Mouse (Mus musculus) forebrain, embryonic 15.5 days (tissue): ENCODE measurements at regions not wholly inside any gene's neighbourhood (a gene's known extent, or its start where the extent isn't known, plus 50 kb on each side); places are given as distances from the start of the nearest gene placed in this dataset.

ENCODE experiments used
- ATAC-seq: fragments of 200-750 bp; cut with Nextera tagmentation; replicated peaks from 2 replicates; pipeline ENCODE4 v1.8.0; 2017; ENCODE audit warnings: mild to moderate bottlenecking, moderate TSS enrichment, moderate library complexity
- H3K27ac ChIP-seq: fragments of 300-500 bp; sonication (generic); replicated peaks from 2 replicates; pipeline ENCODE4 v1.5.1; 2015; ENCODE audit warnings: mild to moderate bottlenecking, inconsistent platforms
- H3K27me3 ChIP-seq: fragments of 300-500 bp; sonication (generic); 2 replicates; pipeline ENCODE4 v1.6.1; 2015; ENCODE audit warnings: inconsistent platforms
- H3K36me3 ChIP-seq: fragments of 300-500 bp; sonication (generic); 2 replicates; pipeline ENCODE4 v1.6.1; 2015; ENCODE audit warnings: mild to moderate bottlenecking, inconsistent platforms
- H3K4me1 ChIP-seq: fragments of 300-500 bp; sonication (generic); 2 replicates; pipeline ENCODE4 v1.6.1; 2015; ENCODE audit warnings: inconsistent platforms
- H3K4me2 ChIP-seq: fragments of 300-500 bp; sonication (generic); replicated peaks from 2 replicates; pipeline ENCODE4 v1.6.1; 2015; ENCODE audit warnings: mild to moderate bottlenecking, inconsistent platforms
- H3K4me3 ChIP-seq: fragments of 300-500 bp; sonication (generic); 2 replicates; pipeline ENCODE4 v1.5.1; 2015; ENCODE audit warnings: mild to moderate bottlenecking, inconsistent platforms
- H3K9ac ChIP-seq: fragments of 300-500 bp; sonication (generic); replicated peaks from 2 replicates; pipeline ENCODE4 v1.6.1; 2015; ENCODE audit warnings: mild to moderate bottlenecking, inconsistent platforms
- H3K9me3 ChIP-seq: fragments of 300-500 bp; sonication (generic); 2 replicates; pipeline ENCODE4 v1.6.1; 2016; ENCODE audit warnings: inconsistent platforms
- WGBS: fragments of 180-500 bp; shearing (Covaris S2); methylation state at CpG from one replicate; pipeline ENCODE4 v1.1.7; 2015; ENCODE audit warnings: mixed read lengths; 5-methylcytosine and 5-hydroxymethylcytosine counted together

DNA sequence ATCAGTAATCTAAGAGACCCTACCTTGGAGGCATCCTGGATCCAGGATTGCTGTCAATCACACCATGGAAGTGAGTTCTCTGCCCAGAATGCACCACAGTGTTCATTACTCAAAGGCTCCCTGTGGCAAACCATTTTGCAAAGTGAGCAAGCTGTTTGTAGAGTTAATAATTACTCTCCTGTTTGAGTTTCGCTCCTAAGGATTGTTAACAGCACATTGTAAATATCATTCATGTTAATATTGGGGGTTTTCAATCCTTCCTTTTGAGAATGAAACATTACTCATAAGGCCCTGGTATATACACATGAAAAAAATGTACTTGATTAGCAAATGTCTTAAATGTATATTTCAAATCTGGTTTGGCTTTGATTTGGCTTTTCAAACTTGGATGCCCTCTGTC, 58.1 kb upstream of the Clstn2 start:
- H3K4me1 ChIP-seq = no peaks in the 10 kb centered on the region
- H3K4me3 ChIP-seq = no peak overlapping the region
- no peak for ATAC-seq
- no peak overlapping the region for H3K9ac ChIP-seq
- 85% methylated on average over 1 of the region's 1 CpGs for WGBS
- no peaks in the 10 kb centered on the region for H3K36me3 ChIP-seq
- H3K4me2 ChIP-seq = no peak overlapping the region
- no peak overlapping the region for H3K27ac ChIP-seq
- no peaks in the 10 kb centered on the region for H3K9me3 ChIP-seq
- H3K27me3 ChIP-seq = no peaks in the 10 kb centered on the region

DNA sequence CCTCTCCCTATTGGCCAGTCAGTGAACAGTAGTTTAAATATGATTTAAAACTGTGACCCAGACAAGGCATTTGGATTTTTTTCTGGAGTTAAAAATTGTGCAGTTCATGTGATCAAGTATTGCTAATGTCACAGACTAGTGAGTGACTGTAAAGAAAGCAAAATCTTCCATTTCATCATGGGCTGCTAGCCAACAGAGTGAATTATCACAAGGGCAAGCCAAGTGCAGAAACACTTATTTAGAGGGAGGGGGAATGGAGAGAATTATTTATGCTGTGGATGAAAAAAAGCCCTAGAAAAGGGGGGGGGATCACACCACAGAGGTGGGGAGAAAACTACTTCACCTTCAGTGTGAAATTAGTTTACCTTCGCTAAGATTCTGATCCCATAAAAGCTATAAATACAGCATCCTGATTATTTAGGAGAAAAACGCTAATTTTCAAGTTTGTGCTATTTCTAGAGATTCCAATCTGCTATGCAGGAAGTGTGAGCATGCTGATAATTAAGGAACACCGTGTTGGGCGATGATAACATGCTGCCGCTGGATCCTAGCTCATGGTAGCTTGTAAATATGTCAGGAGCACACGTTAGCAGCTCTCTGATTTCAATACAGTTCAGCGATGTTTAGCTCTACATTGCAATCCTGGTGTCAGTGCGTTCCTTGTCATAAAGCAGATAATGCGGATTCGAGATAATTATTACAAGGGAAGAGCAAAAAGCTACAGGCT, 62.2 kb upstream of the Clstn2 start:
- Histone ChIP-seq H3K4me3 (no peak overlapping the region), H3K27me3 (no peaks in the 10 kb centered on the region), H3K4me2 (no peak overlapping the region), H3K9me3 (no peaks in the 10 kb centered on the region), H3K4me1 (no peaks in the 10 kb centered on the region), H3K36me3 (no peaks in the 10 kb centered on the region), H3K27ac (peak overlapping the region; percentile 42), H3K9ac (no peak overlapping the region)
- 64% methylated on average over 10 of the region's 10 CpGs for WGBS
- ATAC-seq = peak; percentile 53; the same call in 1 of the 2 replicates

DNA sequence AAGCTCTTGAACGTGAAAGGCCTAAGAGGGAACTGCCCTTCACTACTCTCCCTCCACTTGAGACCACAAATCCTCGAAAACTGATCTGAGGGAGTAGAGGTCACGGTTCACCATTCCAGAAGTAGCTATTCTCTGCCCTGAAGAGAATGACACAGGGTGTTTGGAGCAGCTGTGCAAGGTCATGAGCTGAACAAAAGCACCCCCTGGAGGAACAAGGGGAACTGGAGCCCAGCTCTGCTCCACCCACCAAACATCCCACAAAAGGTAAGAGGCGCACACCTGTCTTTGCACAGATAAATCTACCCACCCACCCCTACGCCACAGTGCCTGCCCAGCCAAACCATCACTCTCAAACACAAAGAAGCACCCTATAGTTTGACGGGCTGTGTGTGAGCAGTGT, 90.4 kb upstream of the Clstn2 start:
- no peak overlapping the region for H3K9ac ChIP-seq
- WGBS = 68% methylated on average over 6 of the region's 6 CpGs
- no peak overlapping the region for H3K4me2 ChIP-seq
- no peak overlapping the region for H3K27ac ChIP-seq
- no peak for ATAC-seq
- no peaks in the 10 kb centered on the region for H3K4me1 ChIP-seq
- no peak overlapping the region for H3K4me3 ChIP-seq
- no peaks in the 10 kb centered on the region for H3K36me3 ChIP-seq
- no peaks in the 10 kb centered on the region for H3K9me3 ChIP-seq
- no peaks in the 10 kb centered on the region for H3K27me3 ChIP-seq

DNA sequence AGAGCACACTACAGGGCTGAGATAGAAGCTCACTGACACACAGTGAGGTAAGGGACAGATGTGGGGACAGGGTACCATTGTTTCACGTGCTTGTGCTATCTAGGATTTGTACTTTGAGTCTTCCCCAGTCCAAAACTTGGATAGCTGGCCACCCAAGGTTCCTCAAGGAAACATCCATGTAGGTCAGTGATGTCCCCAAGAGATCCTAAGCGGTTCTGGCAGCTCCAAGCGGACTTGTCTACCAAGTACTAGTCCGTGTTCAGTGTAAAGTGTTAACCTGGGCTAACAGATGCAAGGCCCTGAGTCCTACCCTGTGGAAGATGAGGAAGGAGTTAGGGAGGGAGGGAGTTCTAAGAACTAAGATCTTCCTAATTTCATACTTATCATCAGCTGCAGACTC, 96.6 kb upstream of the Clstn2 start:
- no peaks in the 10 kb centered on the region for H3K27me3 ChIP-seq
- no peak overlapping the region for H3K4me3 ChIP-seq
- H3K27ac ChIP-seq = no peak overlapping the region
- H3K9ac ChIP-seq = no peak overlapping the region
- H3K9me3 ChIP-seq = no peaks in the 10 kb centered on the region
- H3K4me2 ChIP-seq = no peak overlapping the region
- 89% methylated on average over 4 of the region's 4 CpGs for WGBS
- ATAC-seq = no peak
- no peaks in the 10 kb centered on the region for H3K4me1 ChIP-seq
- no peaks in the 10 kb centered on the region for H3K36me3 ChIP-seq

DNA sequence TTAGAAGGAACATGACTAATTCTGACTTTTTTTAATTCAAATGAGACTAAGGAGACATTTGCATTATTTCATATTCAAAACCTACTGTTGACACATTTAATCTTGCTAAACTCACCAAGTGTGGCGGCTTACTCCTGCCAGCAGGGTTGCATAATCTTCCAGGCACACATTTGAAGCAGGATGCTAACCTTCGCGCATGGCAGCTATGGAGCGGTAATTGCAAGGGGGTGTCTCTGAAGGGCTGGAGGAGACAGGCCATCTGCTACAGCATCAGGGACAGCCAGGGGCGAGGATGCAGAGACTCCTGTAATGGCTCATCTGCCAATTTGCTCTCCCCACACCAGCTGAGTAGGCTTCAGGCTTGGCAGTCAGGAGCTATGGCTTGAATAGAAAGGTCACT, 97.9 kb upstream of the Clstn2 start:
- ATAC-seq = peak; percentile 92

DNA sequence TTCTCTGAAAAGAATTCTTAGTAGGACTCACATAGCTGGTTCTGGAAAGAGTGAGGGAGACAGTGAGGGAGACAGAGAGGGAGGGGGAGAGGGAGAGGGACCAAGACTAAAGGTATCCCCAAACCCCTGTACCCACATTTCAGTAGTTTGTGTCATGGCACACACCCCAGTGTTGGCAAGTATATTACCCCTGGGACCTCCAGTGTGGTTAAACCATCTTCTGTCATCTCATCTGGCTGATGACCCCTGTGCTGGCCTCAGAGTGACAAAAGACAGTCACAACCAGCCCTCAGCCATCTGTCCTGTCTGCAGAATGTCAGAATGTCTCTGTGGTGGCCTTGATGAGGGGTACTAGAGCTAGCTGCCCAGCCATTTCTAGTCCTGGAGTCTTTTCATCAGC, 107.6 kb upstream of the Clstn2 start:
- no peak for ATAC-seq
- no peaks in the 10 kb centered on the region for H3K4me1 ChIP-seq
- H3K9ac ChIP-seq = no peak overlapping the region
- no peaks in the 10 kb centered on the region for H3K9me3 ChIP-seq
- H3K27me3 ChIP-seq = no peaks in the 10 kb centered on the region
- no peak overlapping the region for H3K4me2 ChIP-seq
- no peak overlapping the region for H3K27ac ChIP-seq
- H3K36me3 ChIP-seq = no peaks in the 10 kb centered on the region
- H3K4me3 ChIP-seq = no peak overlapping the region

More for the DNA sequence above, 97.9 kb upstream of the Clstn2 start:
- Histone ChIP-seq H3K36me3 (no peaks in the 10 kb centered on the region), H3K27me3 (no peaks in the 10 kb centered on the region), H3K4me2 (no peak overlapping the region), H3K9me3 (no peaks in the 10 kb centered on the region), H3K4me1 (no peaks in the 10 kb centered on the region), H3K9ac (no peak overlapping the region), H3K27ac (peak overlapping the region; percentile 48; the same call in 1 of the 2 replicates), H3K4me3 (no peak overlapping the region)
- WGBS = 67% methylated on average over 5 of the region's 5 CpGs

DNA sequence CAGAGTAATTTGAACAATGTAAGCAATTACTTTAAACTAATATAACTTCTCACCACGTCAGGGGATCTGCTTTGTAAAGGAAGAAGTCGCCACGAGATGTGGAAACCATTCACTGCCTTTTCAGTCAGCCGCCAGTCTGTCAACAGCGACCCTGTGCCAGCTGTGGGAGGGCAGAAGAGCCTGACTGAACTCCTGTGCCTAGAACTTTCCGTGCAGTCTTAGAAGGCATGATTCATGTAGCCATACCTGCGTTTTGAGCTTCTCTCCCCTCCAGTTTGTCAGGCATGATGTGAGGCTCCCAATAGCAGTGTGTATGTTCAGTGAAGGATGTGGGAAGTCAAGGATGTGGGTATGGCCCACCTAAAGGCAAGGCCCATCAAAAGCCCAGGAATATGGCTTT, 109.1 kb upstream of the Clstn2 start:
- Histone ChIP-seq H3K27ac (no peak overlapping the region), H3K9ac (no peak overlapping the region), H3K9me3 (no peaks in the 10 kb centered on the region), H3K27me3 (no peaks in the 10 kb centered on the region), H3K36me3 (no peaks in the 10 kb centered on the region), H3K4me2 (no peak overlapping the region), H3K4me3 (no peak overlapping the region), H3K4me1 (no peaks in the 10 kb centered on the region)
- no peak for ATAC-seq
- 68% methylated on average over 7 of the region's 7 CpGs for WGBS

DNA sequence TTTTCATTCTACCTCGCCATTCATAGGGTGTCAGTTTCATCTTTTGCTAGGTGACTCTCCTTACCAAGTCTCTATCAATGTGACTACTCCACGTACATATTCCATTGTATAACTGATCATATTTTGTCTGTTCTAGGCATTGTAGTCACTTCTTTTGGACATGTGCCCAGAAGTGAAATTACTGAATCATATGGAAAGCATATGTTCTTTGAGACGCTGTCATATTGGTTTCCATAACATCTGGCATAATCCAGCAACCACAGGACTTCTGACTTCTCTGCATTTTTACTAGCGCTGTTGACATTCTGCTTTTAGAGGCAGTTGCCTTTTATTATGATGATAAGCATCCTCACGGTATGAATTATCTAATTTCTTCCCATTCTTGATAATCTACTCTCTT, 113.9 kb upstream of the Clstn2 start:
- no peaks in the 10 kb centered on the region for H3K27me3 ChIP-seq
- no peaks in the 10 kb centered on the region for H3K4me1 ChIP-seq
- H3K4me2 ChIP-seq = no peak overlapping the region
- no peak overlapping the region for H3K27ac ChIP-seq
- H3K4me3 ChIP-seq = no peak overlapping the region
- H3K9ac ChIP-seq = no peak overlapping the region
- H3K9me3 ChIP-seq = no peaks in the 10 kb centered on the region
- no peak for ATAC-seq
- 84% methylated on average over 5 of the region's 5 CpGs for WGBS
- no peaks in the 10 kb centered on the region for H3K36me3 ChIP-seq

DNA sequence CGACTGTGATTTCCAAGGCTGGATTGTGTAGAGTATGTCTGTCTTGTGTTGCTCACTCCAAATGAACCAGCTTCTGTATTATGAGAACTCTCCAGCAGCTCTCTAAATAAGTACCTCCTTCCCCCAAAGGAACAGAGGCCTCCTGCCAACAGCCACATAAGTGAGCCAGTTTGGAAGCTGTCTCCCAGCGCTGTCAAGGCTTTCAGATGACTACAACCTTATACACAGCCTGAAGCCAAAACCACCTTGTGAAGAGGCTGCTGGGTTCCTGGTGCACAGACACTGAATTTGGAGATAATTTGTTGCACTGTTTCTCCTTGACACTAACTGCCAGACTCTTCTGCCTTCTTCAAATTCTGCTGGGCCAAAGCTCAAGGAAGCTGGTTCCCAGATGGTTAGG, 125.4 kb upstream of the Clstn2 start:
- H3K36me3 ChIP-seq = no peaks in the 10 kb centered on the region
- WGBS = 77% methylated on average over 2 of the region's 2 CpGs

DNA sequence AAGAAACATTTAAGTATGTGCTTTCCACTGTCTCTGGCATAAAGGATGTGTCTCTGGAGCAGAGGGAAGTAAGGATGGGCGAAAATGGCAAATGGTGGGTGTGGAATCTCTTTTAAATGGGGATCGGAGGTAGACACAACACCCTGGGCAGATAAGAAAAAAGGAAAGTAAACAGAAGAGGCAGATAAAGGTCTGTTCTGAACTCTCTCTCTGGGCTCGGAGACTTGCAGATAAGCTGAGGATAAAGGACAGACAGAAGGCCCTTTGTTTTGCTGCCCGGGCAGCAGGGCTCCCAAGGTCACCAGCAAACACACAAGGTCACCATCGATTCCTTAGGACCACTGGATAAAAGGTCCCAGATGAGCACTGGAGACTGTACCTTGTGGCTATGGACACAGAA, 122.7 kb upstream of the Nmnat3 start:
- no peaks in the 10 kb centered on the region for H3K27me3 ChIP-seq
- no peaks in the 10 kb centered on the region for H3K9me3 ChIP-seq
- H3K4me1 ChIP-seq = no peaks in the 10 kb centered on the region
- ATAC-seq = no peak
- H3K4me3 ChIP-seq = no peak overlapping the region
- H3K36me3 ChIP-seq = no peaks in the 10 kb centered on the region
- H3K27ac ChIP-seq = no peak overlapping the region
- H3K4me2 ChIP-seq = no peak overlapping the region
- 27% methylated on average over 5 of the region's 5 CpGs for WGBS
- no peak overlapping the region for H3K9ac ChIP-seq

More for the DNA sequence above, 125.4 kb upstream of the Clstn2 start:
- H3K4me2 ChIP-seq = no peak overlapping the region
- peak overlapping the region; percentile 21; the same call in 1 of the 2 replicates for H3K27ac ChIP-seq
- H3K9me3 ChIP-seq = no peaks in the 10 kb centered on the region
- H3K4me1 ChIP-seq = no peaks in the 10 kb centered on the region
- no peak for ATAC-seq
- no peak overlapping the region for H3K9ac ChIP-seq
- H3K4me3 ChIP-seq = no peak overlapping the region
- no peaks in the 10 kb centered on the region for H3K27me3 ChIP-seq

DNA sequence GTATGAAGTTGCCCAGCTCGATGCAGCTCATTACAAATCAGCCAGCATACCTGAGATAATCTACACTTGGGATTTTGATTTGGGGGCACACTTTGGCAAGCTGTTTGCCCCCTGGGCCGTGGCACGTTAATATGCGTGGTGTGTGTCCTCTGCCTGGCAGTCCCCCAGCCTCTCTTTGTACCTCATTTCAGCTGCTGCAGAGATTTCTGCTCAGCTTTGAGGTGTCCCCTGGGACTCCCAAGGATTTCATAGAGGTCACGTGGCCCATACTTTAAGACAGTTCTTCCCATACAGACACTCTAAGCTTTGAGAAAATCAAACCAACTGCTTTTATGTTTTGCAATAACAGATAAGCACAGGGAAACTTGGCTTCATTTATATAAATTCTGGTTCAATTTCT, 113.2 kb upstream of the Nmnat3 start:
- H3K27ac ChIP-seq = no peak overlapping the region
- no peaks in the 10 kb centered on the region for H3K27me3 ChIP-seq
- H3K9ac ChIP-seq = no peak overlapping the region
- ATAC-seq = no peak
- H3K4me1 ChIP-seq = peaks cover 8% of the 10 kb centered on the region; the same call in 1 of the 2 replicates
- H3K4me3 ChIP-seq = no peak overlapping the region
- WGBS = 68% methylated on average over 5 of the region's 5 CpGs
- no peaks in the 10 kb centered on the region for H3K9me3 ChIP-seq
- H3K36me3 ChIP-seq = no peaks in the 10 kb centered on the region
- no peak overlapping the region for H3K4me2 ChIP-seq

DNA sequence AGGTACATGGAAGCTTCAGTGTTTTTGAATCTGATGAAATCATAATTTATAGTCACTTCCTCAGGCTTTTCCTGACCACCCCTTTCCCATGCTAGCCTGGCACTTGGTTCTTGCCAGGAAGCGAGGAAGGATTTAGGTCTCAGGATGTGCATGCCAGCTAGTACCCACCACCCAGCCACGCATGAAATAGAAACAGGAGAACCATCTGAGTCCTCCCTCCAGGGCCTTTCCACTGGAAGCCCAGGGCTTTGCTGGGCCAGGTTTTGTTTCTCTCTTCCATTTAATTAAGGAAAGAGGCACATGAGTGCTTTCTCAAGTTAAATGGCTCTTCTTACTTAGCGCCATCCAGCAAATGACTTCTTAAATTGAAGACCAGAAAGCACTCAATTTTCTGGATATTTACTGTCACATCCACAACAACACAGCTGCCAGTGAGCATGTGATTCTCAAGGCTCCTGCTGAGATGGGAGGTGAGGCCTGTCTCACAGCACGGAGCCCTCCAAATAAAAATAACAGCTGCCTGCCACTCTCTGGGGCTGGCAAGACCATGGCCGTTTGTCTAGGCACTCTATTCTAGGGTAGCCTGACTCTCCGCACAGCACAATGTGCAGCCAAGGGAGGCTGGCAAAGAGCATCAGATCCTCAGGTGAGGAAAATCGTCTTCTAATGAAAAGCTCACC, 110.4 kb upstream of the Nmnat3 start:
- H3K27me3 ChIP-seq = no peaks in the 10 kb centered on the region
- H3K9me3 ChIP-seq = no peaks in the 10 kb centered on the region
- H3K9ac ChIP-seq = no peak overlapping the region
- peaks cover 8% of the 10 kb centered on the region; the same call in 1 of the 2 replicates for H3K4me1 ChIP-seq
- 53% methylated on average over 7 of the region's 7 CpGs for WGBS
- peak; percentile 53; the same call in 1 of the 2 replicates for ATAC-seq
- H3K36me3 ChIP-seq = no peaks in the 10 kb centered on the region
- no peak overlapping the region for H3K27ac ChIP-seq
- H3K4me3 ChIP-seq = no peak overlapping the region
- H3K4me2 ChIP-seq = no peak overlapping the region

DNA sequence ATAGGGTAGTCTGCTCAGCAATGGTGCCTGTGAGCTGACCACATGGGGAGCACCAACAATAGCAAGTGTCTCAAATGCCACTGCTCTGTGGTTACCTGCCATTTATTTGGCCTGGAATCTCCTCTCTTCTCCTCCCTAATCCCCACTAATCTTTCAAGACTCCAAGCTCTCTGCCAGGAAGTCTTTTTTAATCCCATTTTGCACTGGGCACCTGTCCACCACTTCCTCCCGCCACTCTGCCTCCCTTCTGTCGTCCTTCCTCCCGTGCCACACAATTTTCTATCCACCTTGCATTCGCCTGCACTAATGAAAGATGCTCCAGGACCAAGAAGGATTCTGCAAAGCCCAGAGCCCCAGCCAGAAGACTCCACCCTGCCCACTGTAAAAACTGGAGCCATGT, 106.5 kb upstream of the Nmnat3 start:
- H3K9ac ChIP-seq = no peak overlapping the region
- H3K27ac ChIP-seq = no peak overlapping the region
- 26% methylated on average over 4 of the region's 4 CpGs for WGBS
- H3K4me1 ChIP-seq = peaks cover 8% of the 10 kb centered on the region; the same call in 1 of the 2 replicates
- no peak overlapping the region for H3K4me3 ChIP-seq
- H3K9me3 ChIP-seq = no peaks in the 10 kb centered on the region
- H3K27me3 ChIP-seq = no peaks in the 10 kb centered on the region
- ATAC-seq = no peak
- no peak overlapping the region for H3K4me2 ChIP-seq
- H3K36me3 ChIP-seq = no peaks in the 10 kb centered on the region
